Mouse (Mus musculus): ENCODE data around the gene Elmo1. TPM values are rescaled to one million over a fixed set of nuclear protein-coding genes. Genes with fewer than 3 reads are reported as not detected.

The Elmo1 gene
- polyA plus RNA-seq, 1 experiment from 2014 or later: 24.3 TPM

GRCm38 (mm10) chr13:20205746-20206145 lies 115.3 kb downstream of the Elmo1 start:
- H3K36me3 ChIP-seq (ENCODE audit: poor library complexity, severe bottlenecking): no peaks in the 10 kb centered on the region
- H3K9ac ChIP-seq: no peak overlapping the region
- H3K4me2 ChIP-seq: no peak overlapping the region
- H3K27ac ChIP-seq: no peak overlapping the region
- H3K4me1 ChIP-seq: no peaks in the 10 kb centered on the region
- ATAC-seq: no peak
- H3K4me3 ChIP-seq: no peak overlapping the region
- H3K27me3 ChIP-seq: no peaks in the 10 kb centered on the region
- 94% methylated on average over 2 of the region's 2 CpGs for WGBS
- no peaks in the 10 kb centered on the region for H3K9me3 ChIP-seq (replicated peaks)

GRCm38 (mm10) chr13:20207126-20207525 lies 116.7 kb downstream of the Elmo1 start:
- ATAC-seq: no peak
- H3K9me3 ChIP-seq (replicated peaks): no peaks in the 10 kb centered on the region
- whole genome bisulfite sequencing: 67% methylated on average over 5 of the region's 5 CpGs

GRCm38 (mm10) chr13:20207950-20208642 lies 117.7 kb downstream of the Elmo1 start:
- Histone ChIP-seq H3K9ac (no peak overlapping the region), H3K9me3 (replicated peaks) (no peaks in the 10 kb centered on the region), H3K4me1 (no peaks in the 10 kb centered on the region), H3K4me2 (no peak overlapping the region), H3K27me3 (no peaks in the 10 kb centered on the region), H3K36me3 (ENCODE audit: poor library complexity, severe bottlenecking) (no peaks in the 10 kb centered on the region), H3K27ac (no peak overlapping the region), H3K4me3 (no peak overlapping the region)
- ATAC-seq: peak; percentile 43; the same call in 1 of the 2 replicates
- 61% methylated on average over 7 of the region's 7 CpGs for WGBS

More at GRCm38 (mm10) chr13:20207126-20207525, 116.7 kb downstream of the Elmo1 start:
- Histone ChIP-seq H3K4me2 (no peak overlapping the region), H3K27me3 (no peaks in the 10 kb centered on the region), H3K4me3 (no peak overlapping the region), H3K4me1 (no peaks in the 10 kb centered on the region), H3K27ac (no peak overlapping the region), H3K36me3 (ENCODE audit: poor library complexity, severe bottlenecking) (no peaks in the 10 kb centered on the region), H3K9ac (no peak overlapping the region)

GRCm38 (mm10) chr13:20208867-20209266 lies 118.5 kb downstream of the Elmo1 start:
- Histone ChIP-seq H3K4me1 (no peaks in the 10 kb centered on the region), H3K4me3 (no peak overlapping the region), H3K9ac (no peak overlapping the region), H3K27ac (no peak overlapping the region), H3K36me3 (ENCODE audit: poor library complexity, severe bottlenecking) (no peaks in the 10 kb centered on the region), H3K4me2 (no peak overlapping the region), H3K9me3 (replicated peaks) (no peaks in the 10 kb centered on the region), H3K27me3 (no peaks in the 10 kb centered on the region)
- ATAC-seq: no peak
- 91% methylated on average over 5 of the region's 5 CpGs for WGBS

GRCm38 (mm10) chr13:20211780-20212179 lies 121.4 kb downstream of the Elmo1 start:
- Histone ChIP-seq H3K36me3 (ENCODE audit: poor library complexity, severe bottlenecking) (no peaks in the 10 kb centered on the region), H3K4me2 (no peak overlapping the region), H3K27me3 (no peaks in the 10 kb centered on the region), H3K9ac (no peak overlapping the region), H3K9me3 (replicated peaks) (no peaks in the 10 kb centered on the region), H3K4me1 (no peaks in the 10 kb centered on the region), H3K4me3 (no peak overlapping the region), H3K27ac (no peak overlapping the region)
- 85% methylated on average over 5 of the region's 5 CpGs for WGBS
- no peak for ATAC-seq

GRCm38 (mm10) chr13:20212665-20213064 lies 122.3 kb downstream of the Elmo1 start:
- no peak for ATAC-seq
- Histone ChIP-seq H3K4me2 (no peak overlapping the region), H3K4me1 (no peaks in the 10 kb centered on the region), H3K27me3 (no peaks in the 10 kb centered on the region), H3K9me3 (replicated peaks) (no peaks in the 10 kb centered on the region), H3K4me3 (no peak overlapping the region), H3K27ac (no peak overlapping the region), H3K9ac (no peak overlapping the region), H3K36me3 (ENCODE audit: poor library complexity, severe bottlenecking) (no peaks in the 10 kb centered on the region)
- WGBS: 92% methylated on average over 6 of the region's 6 CpGs

- Histone ChIP-seq H3K4me1 (peaks cover 3% of the 10 kb centered on the region; the same call in 1 of the 2 replicates), H3K27me3 (no peaks in the 10 kb centered on the region), H3K9me3 (replicated peaks) (no peaks in the 10 kb centered on the region), H3K4me3 (no peak overlapping the region), H3K36me3 (ENCODE audit: poor library complexity, severe bottlenecking) (no peaks in the 10 kb centered on the region), H3K9ac (no peak overlapping the region), H3K27ac (no peak overlapping the region), H3K4me2 (no peak overlapping the region)
- 88% methylated on average over 5 of the region's 5 CpGs for WGBS
- no peak for ATAC-seq
Observed at GRCm38 (mm10) chr13:20213861-20214260, 123.5 kb downstream of the Elmo1 start.

GRCm38 (mm10) chr13:20217453-20218090 lies 127.2 kb downstream of the Elmo1 start:
- Histone ChIP-seq H3K27ac (no peak overlapping the region), H3K4me1 (peaks cover 3% of the 10 kb centered on the region; the same call in 1 of the 2 replicates), H3K9ac (no peak overlapping the region), H3K9me3 (replicated peaks) (no peaks in the 10 kb centered on the region), H3K4me2 (no peak overlapping the region), H3K27me3 (no peaks in the 10 kb centered on the region), H3K36me3 (ENCODE audit: poor library complexity, severe bottlenecking) (no peaks in the 10 kb centered on the region), H3K4me3 (no peak overlapping the region)
- WGBS: 63% methylated on average over 4 of the region's 4 CpGs
- ATAC-seq: no peak

GRCm38 (mm10) chr13:20218126-20218525 lies 127.7 kb downstream of the Elmo1 start:
- no peak overlapping the region for H3K4me3 ChIP-seq
- no peaks in the 10 kb centered on the region for H3K9me3 ChIP-seq (replicated peaks)
- H3K4me2 ChIP-seq: no peak overlapping the region
- no peaks in the 10 kb centered on the region for H3K36me3 ChIP-seq (ENCODE audit: poor library complexity, severe bottlenecking)
- no peaks in the 10 kb centered on the region for H3K27me3 ChIP-seq
- peaks cover 3% of the 10 kb centered on the region; the same call in 1 of the 2 replicates for H3K4me1 ChIP-seq
- H3K9ac ChIP-seq: no peak overlapping the region
- ATAC-seq: no peak
- H3K27ac ChIP-seq: no peak overlapping the region
- WGBS: 60% methylated on average over 4 of the region's 4 CpGs

GRCm38 (mm10) chr13:20220414-20220813 lies 130.0 kb downstream of the Elmo1 start:
- H3K4me2 ChIP-seq: no peak overlapping the region
- ATAC-seq: no peak
- no peaks in the 10 kb centered on the region for H3K9me3 ChIP-seq (replicated peaks)
- H3K4me1 ChIP-seq: peaks cover 3% of the 10 kb centered on the region; the same call in 1 of the 2 replicates
- H3K9ac ChIP-seq: no peak overlapping the region
- no peaks in the 10 kb centered on the region for H3K36me3 ChIP-seq (ENCODE audit: poor library complexity, severe bottlenecking)
- H3K4me3 ChIP-seq: no peak overlapping the region
- no peaks in the 10 kb centered on the region for H3K27me3 ChIP-seq
- no peak overlapping the region for H3K27ac ChIP-seq

- Histone ChIP-seq H3K27ac (no peak overlapping the region), H3K4me1 (0 out of 2 replicates have a peak, but pooled peaks cover 4% of the 10 kb centered on the region), H3K9me3 (replicated peaks) (no peaks in the 10 kb centered on the region), H3K9ac (no peak overlapping the region), H3K4me3 (no peak overlapping the region), H3K36me3 (ENCODE audit: poor library complexity, severe bottlenecking) (no peaks in the 10 kb centered on the region), H3K4me2 (no peak overlapping the region), H3K27me3 (no peaks in the 10 kb centered on the region)
- ATAC-seq: no peak
- WGBS: 49% methylated on average over 11 of the region's 11 CpGs
Observed at GRCm38 (mm10) chr13:20227923-20228705, 137.7 kb downstream of the Elmo1 start.

All from forebrain, embryonic 13.5 days (tissue).